Mouse (Mus musculus) CH12.LX (cell line): ENCODE measurements around the gene Grm8.

ENCODE experiments used
- CTCF ChIP-seq, 2 experiments: IDR thresholded peaks in 1 of 2; conservative IDR thresholded peaks in 1 of 2; 2 replicates each; pipeline ENCODE4 v1.5.1; 2011 to 2012; ENCODE audit warnings: low read depth in 2 of 2, low read length in 2 of 2, improper control_type of control experiment in 1 of 2, inconsistent platforms in 1 of 2, mild to moderate bottlenecking in 1 of 2, moderate library complexity in 1 of 2
- MAX ChIP-seq: IDR thresholded peaks from 2 replicates; pipeline ENCODE4 v1.6.1; 2011; ENCODE audit warnings: low read length, improper control_type of control experiment
- MAZ ChIP-seq: IDR thresholded peaks from 2 replicates; pipeline ENCODE4 v1.6.1; 2012; ENCODE audit warnings: low read depth, mild to moderate bottlenecking, inconsistent platforms, low read length, improper control_type of control experiment, moderate library complexity
- POLR2A ChIP-seq: IDR thresholded peaks from 2 replicates; pipeline ENCODE4 v1.6.1; 2011; ENCODE audit warnings: low read depth, mild to moderate bottlenecking, improper control_type of control experiment, low read length
- POLR2AphosphoS2 ChIP-seq: IDR thresholded peaks from 2 replicates; pipeline ENCODE4 v1.6.1; 2011; ENCODE audit warnings: low read depth, low read length, improper control_type of control experiment
- RAD21 ChIP-seq: IDR thresholded peaks from 2 replicates; pipeline ENCODE4 v1.6.1; 2011; ENCODE audit warnings: low read depth, mild to moderate bottlenecking, low read length, improper control_type of control experiment, moderate library complexity
- SMC3 ChIP-seq: IDR thresholded peaks from 2 replicates; pipeline ENCODE4 v1.6.1; 2011; ENCODE audit warnings: low read depth, low read length, improper control_type of control experiment
- USF1 ChIP-seq: IDR thresholded peaks from 2 replicates; pipeline ENCODE4 v1.6.1; 2014; ENCODE audit warnings: low read depth, mild to moderate bottlenecking, inconsistent platforms, low read length, improper control_type of control experiment
- ZMIZ1 ChIP-seq: IDR thresholded peaks from 2 replicates; pipeline ENCODE4 v1.6.1; 2012; ENCODE audit warnings: low read depth, mild to moderate bottlenecking, inconsistent platforms, low read length, improper control_type of control experiment

- TF ChIP-seq MAZ (no peak), POLR2AphosphoS2 (no peak), ZMIZ1 (no peak), CTCF (conservative IDR thresholded peaks at IDR 0.05 in 1 of 2, IDR thresholded peaks at IDR 0.05 in 1 of 2; ENCODE audit: low read depth in 2 of 2, low read length in 2 of 2) (no peak), SMC3 (no peak), USF1 (no peak), POLR2A (no peak), MAX (no peak), RAD21 (no peak)
Observed at GRCm38 (mm10) chr6:28017653-28018052, 117.3 kb downstream of the Grm8 start.
